21 mouse cellular contexts compared by ENCODE assay signal in the genomic region with DNA sequence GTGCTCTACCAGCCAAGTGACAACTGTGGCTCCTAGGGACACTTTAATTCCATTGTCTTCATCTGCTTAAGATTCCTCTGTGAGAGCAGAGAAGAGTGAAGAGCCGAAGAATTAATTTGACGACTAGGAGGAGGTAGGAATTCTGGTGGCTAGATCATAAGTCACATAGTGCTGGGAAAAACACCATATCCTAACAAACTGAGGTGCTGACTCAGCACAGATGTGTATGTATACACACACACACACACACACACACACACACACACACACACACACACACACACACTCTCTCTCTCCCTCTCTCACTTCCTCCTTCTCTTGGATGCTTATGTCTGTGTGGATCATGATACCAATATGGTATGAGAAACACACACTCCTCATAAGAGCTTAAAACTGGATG. TPM values are rescaled to one million over a fixed set of nuclear protein-coding genes. Genes with fewer than 3 reads are reported as not detected.
A peak's percentile ranks its signal among the peaks of the same experiment; 100 is the strongest.
DNase-seq lines count a peak whose midpoint lies in the region; ATAC-seq and TF ChIP-seq lines count a peak whose summit lies in the region.
"Had no signal": no experiment of that assay in that cellular context is flagged by ENCODE, and none has a peak within 500 bp of the region (broad histone marks: within the 10 kb centered on the region; RNA-seq: fewer than 3 reads in every experiment).

No protein-coding gene starts in this region.

- H3K27ac ChIP-seq in liver, postnatal 0 days (ENCODE audit: low read depth): no peak overlapping the region
- H3K27ac ChIP-seq in MEL (ENCODE audit: control insufficient read depth, low read depth, low read length): no peak overlapping the region
- H3K27ac ChIP-seq: embryonic facial prominence, embryonic 10.5 days; embryonic facial prominence, embryonic 12.5 days; forebrain, embryonic 13.5 days; forebrain, embryonic 15.5 days had no signal

- H3K4me3 ChIP-seq in liver, postnatal 0 days (ENCODE audit: low read depth, low read length): no peak overlapping the region
- no peak overlapping the region for H3K4me3 ChIP-seq in MEL (ENCODE audit: control insufficient read depth in 1 of 2, insufficient read depth in 1 of 2, low read depth in 2 of 2, low read length in 2 of 2)
- H3K4me3 ChIP-seq: embryonic facial prominence, embryonic 10.5 days; embryonic facial prominence, embryonic 12.5 days; forebrain, embryonic 13.5 days; forebrain, embryonic 15.5 days had no signal

- TF ChIP-seq RAD21 in MEL (IDR thresholded peaks at IDR 0.05; ENCODE audit: low read depth, low read length): no peak

- H3K9me3 ChIP-seq in liver, postnatal 0 days (ENCODE audit: low read length): no peaks in the 10 kb centered on the region
- H3K9me3 ChIP-seq in MEL (replicated peaks; ENCODE audit: insufficient read depth, low read length): no peaks in the 10 kb centered on the region
- H3K9me3 ChIP-seq: embryonic facial prominence, embryonic 10.5 days; embryonic facial prominence, embryonic 12.5 days; forebrain, embryonic 13.5 days; forebrain, embryonic 15.5 days; G1E had no signal

- TF ChIP-seq EP300 in liver, postnatal 0 days (IDR thresholded peaks at IDR 0.05; ENCODE audit: low read depth): no peak
- no peak for TF ChIP-seq EP300 in MEL (IDR thresholded peaks at IDR 0.05; ENCODE audit: low read depth in 1 of 2, low read length in 2 of 2)

- no peak for TF ChIP-seq CTCF in liver, postnatal 0 days (IDR thresholded peaks at IDR 0.05; ENCODE audit: low read depth)
- TF ChIP-seq CTCF in MEL (IDR thresholded peaks at IDR 0.05 in 2 of 3, conservative IDR thresholded peaks at IDR 0.05 in 1 of 3; ENCODE audit: control insufficient read depth in 1 of 3, insufficient read depth in 1 of 3, low read depth in 2 of 3, low read length in 3 of 3, poor library complexity in 1 of 3, severe bottlenecking in 1 of 3): no peak

- no peaks in the 10 kb centered on the region for H3K4me1 ChIP-seq in liver, postnatal 0 days (ENCODE audit: insufficient read depth)
- H3K4me1 ChIP-seq in MEL (ENCODE audit: control insufficient read depth in 1 of 2, insufficient read depth in 2 of 2, low read length in 2 of 2): peaks cover 0 to 3% of the 10 kb centered on the region in 2 experiments; a peak in 2 of 4 replicates
- H3K4me1 ChIP-seq: embryonic facial prominence, embryonic 12.5 days; forebrain, embryonic 13.5 days; forebrain, embryonic 15.5 days had no signal

- no peak overlapping the region for H3K4me2 ChIP-seq in liver, postnatal 0 days (ENCODE audit: low read depth, low read length)
- H3K4me2 ChIP-seq: embryonic facial prominence, embryonic 12.5 days; forebrain, embryonic 13.5 days; forebrain, embryonic 15.5 days had no signal

- H3K27me3 ChIP-seq in liver, postnatal 0 days (ENCODE audit: insufficient read depth, low read length): no peaks in the 10 kb centered on the region
- H3K27me3 ChIP-seq in MEL (ENCODE audit: control insufficient read depth in 1 of 2, insufficient read depth in 2 of 2, low read length in 2 of 2): no peaks in the 10 kb centered on the region
- H3K27me3 ChIP-seq: embryonic facial prominence, embryonic 12.5 days; forebrain, embryonic 13.5 days; forebrain, embryonic 15.5 days had no signal

- WGBS in liver, postnatal 0 days (ENCODE audit: insufficient replicate concordance): 87% methylated on average over 2 of the region's 2 CpGs

- H3K79me2 ChIP-seq in MEL (ENCODE audit: control insufficient read depth, insufficient read depth, low read length, poor library complexity): no peaks in the 10 kb centered on the region; the same call in 1 of the 2 replicates

- DNase-seq in liver, postnatal 0 days: no peak
- DNase-seq in liver: no peak
- DNase-seq in MEL (ENCODE audit: low read depth, low spot score): no peak
- DNase-seq in kidney, postnatal 25 days: no peak
- no peak for DNase-seq in layer of hippocampus, adult 18-20 months (ENCODE audit: low spot score in 2 of 2)
- DNase-seq: adrenal gland, adult 2 months; adrenal gland, postnatal 14 days; adrenal gland, postnatal 36 days; B cell, adult 2 months; cerebellum, adult 11-12 months; cerebellum, adult 2 months; cerebellum, adult 9-10 months; cerebellum, postnatal 10 days; cerebellum, postnatal 25 days; forebrain, postnatal 0 days had no signal

- H3K36me3 ChIP-seq in liver, postnatal 0 days (replicated peaks; ENCODE audit: insufficient read depth, low read length): peaks cover 69% of the 10 kb centered on the region
- peaks cover 25 to 41% of the 10 kb centered on the region in 2 experiments for H3K36me3 ChIP-seq in MEL (ENCODE audit: control insufficient read depth in 1 of 2, insufficient read depth in 2 of 2, low read length in 2 of 2)

- H3K9ac ChIP-seq in liver, postnatal 0 days (replicated peaks): no peak overlapping the region
- no peak overlapping the region for H3K9ac ChIP-seq in MEL (ENCODE audit: control insufficient read depth, low read depth, low read length, poor library complexity, severe bottlenecking)
- H3K9ac ChIP-seq: embryonic facial prominence, embryonic 12.5 days; forebrain, embryonic 13.5 days; forebrain, embryonic 15.5 days; forebrain, postnatal 0 days had no signal

- ATAC-seq in liver, postnatal 0 days: 0 out of 2 replicates have a peak, but pooled peaks have one; percentile 7
- ATAC-seq: CD4-positive, CD25-positive, alpha-beta regulatory T cell, adult 4 months; forebrain, embryonic 13.5 days; forebrain, embryonic 15.5 days; forebrain, postnatal 0 days had no signal

- TF ChIP-seq POLR2A in MEL (IDR thresholded peaks at IDR 0.05; ENCODE audit: control insufficient read depth in 1 of 2, insufficient read depth in 1 of 2, low read depth in 1 of 2, low read length in 2 of 2, poor library complexity in 1 of 2): peak in 1 of 2 experiments; percentile 7; a peak in 1 of 4 replicates

TF ChIP-seq in MEL, 35 proteins besides CTCF, POLR2A, EP300 and RAD21:
- peak; percentile 72; the same call in 1 of the 2 replicates for TF ChIP-seq MAFK (IDR thresholded peaks at IDR 0.05; ENCODE audit: borderline replicate concordance, low read depth, low read length)
- TF ChIP-seq NRF1 (IDR thresholded peaks at IDR 0.05; ENCODE audit: insufficient read depth, low read depth, low read length, poor library complexity, severe bottlenecking): no peak
- TF ChIP-seq MEF2A (IDR thresholded peaks at IDR 0.05; ENCODE audit: extremely low read depth, insufficient replicate concordance, low read depth, low read length, poor library complexity, severe bottlenecking): no peak
- no peak for TF ChIP-seq ZC3H11A (IDR thresholded peaks at IDR 0.05; ENCODE audit: low read depth, low read length)
- no peak for TF ChIP-seq JUND (IDR thresholded peaks at IDR 0.05; ENCODE audit: low read depth, low read length)
- TF ChIP-seq NELFE (IDR thresholded peaks at IDR 0.05; ENCODE audit: low read depth, low read length): no peak
- TF ChIP-seq GATA1 (IDR thresholded peaks at IDR 0.05; ENCODE audit: low read depth, low read length): no peak

RNA-seq across cellular contexts. Expression of a gene that starts 15.4 kb away (rescaled TPM):
- 132 and 146 TPM in 2 replicates for polyA plus RNA-seq in liver, postnatal 0 days (2015; fragmentation: Nextera tagmentation; extraction: Ambion mirVana)
- 166 and 174 TPM in 2 replicates for total RNA-seq in MEL (2012; rRNA removed)
- polyA plus RNA-seq in MEL (2012; ENCODE audit: insufficient read depth in 1 of 2, insufficient read length in 2 of 2, low read depth in 1 of 2, low replicate concordance in 2 of 2, missing spikeins in 1 of 2): 100 to 1,000 TPM in 1 of 2 experiments, not detected in 1; 182 TPM
- 10 to 100 TPM; 94.4 to 97.2 TPM for total RNA-seq in layer of hippocampus, adult 18-20 months (2021)

RNA-seq across cellular contexts. Expression of a gene that starts 15.5 kb away (rescaled TPM):
- polyA plus RNA-seq in liver, postnatal 0 days (2015; fragmentation: Nextera tagmentation; extraction: Ambion mirVana): 10.1 and 13.1 TPM in 2 replicates
- total RNA-seq in MEL (2012; rRNA removed): 31.4 and 41.4 TPM in 2 replicates
- 10 to 100 TPM in 1 of 2 experiments, not detected in 1; 48.9 TPM for polyA plus RNA-seq in MEL (2012; ENCODE audit: insufficient read depth in 1 of 2, insufficient read length in 2 of 2, low read depth in 1 of 2, low replicate concordance in 2 of 2, missing spikeins in 1 of 2)
- total RNA-seq in layer of hippocampus, adult 18-20 months (2021): 10 to 100 TPM; 19.4 to 21.0 TPM

RNA-seq across cellular contexts. Expression of a gene that starts 40.1 kb away (rescaled TPM):
- polyA plus RNA-seq in liver, postnatal 0 days (2015; fragmentation: Nextera tagmentation; extraction: Ambion mirVana): 39.5 and 42.3 TPM in 2 replicates
- 61.6 and 64.6 TPM in 2 replicates for total RNA-seq in MEL (2012; rRNA removed)
- 10 to 100 TPM in 1 of 2 experiments, not detected in 1; 75.9 TPM for polyA plus RNA-seq in MEL (2012; ENCODE audit: insufficient read depth in 1 of 2, insufficient read length in 2 of 2, low read depth in 1 of 2, low replicate concordance in 2 of 2, missing spikeins in 1 of 2)
- 10 to 100 TPM; 24.6 to 40.9 TPM for total RNA-seq in layer of hippocampus, adult 18-20 months (2021)

RNA-seq across cellular contexts. Expression of a gene that starts 43.8 kb away (rescaled TPM):
- polyA plus RNA-seq in liver, postnatal 0 days (2015; fragmentation: Nextera tagmentation; extraction: Ambion mirVana): 41.3 and 42.0 TPM in 2 replicates
- 88.1 and 108 TPM in 2 replicates for total RNA-seq in MEL (2012; rRNA removed)
- 10 to 100 TPM; 40.8 to 92.1 TPM for polyA plus RNA-seq in MEL (2012; ENCODE audit: insufficient read depth in 1 of 2, insufficient read length in 2 of 2, low read depth in 1 of 2, low replicate concordance in 2 of 2, missing spikeins in 1 of 2)
- total RNA-seq in layer of hippocampus, adult 18-20 months (2021): 10 to 100 TPM; 62.3 to 68.8 TPM
